Mouse (Mus musculus) hindbrain, embryonic 13.5 days (tissue): ENCODE data around the gene Ifit3b. TPM values are rescaled to one million over a fixed set of nuclear protein-coding genes. Genes with fewer than 3 reads are reported as not detected.
A peak's percentile ranks its signal among the peaks of the same experiment; 100 is the strongest.

Experiments used
- ATAC-seq: fragments of 200-750 bp; cut with Nextera tagmentation; 2 replicates; pipeline ENCODE4 v1.8.0; 2017; ENCODE audit warnings: moderate TSS enrichment; ENCODE audit not compliant: low FRiP score
- H3K27ac ChIP-seq: fragments of 300-500 bp; sonication (generic); 2 replicates; pipeline ENCODE4 v1.5.1; 2015; ENCODE audit warnings: inconsistent platforms, mild to moderate bottlenecking, moderate library complexity
- H3K27me3 ChIP-seq: fragments of 300-500 bp; sonication (generic); 2 replicates; pipeline ENCODE4 v1.6.1; 2015; ENCODE audit warnings: mild to moderate bottlenecking, inconsistent platforms
- H3K36me3 ChIP-seq: fragments of 300-500 bp; sonication (generic); 2 replicates; pipeline ENCODE4 v1.6.1; 2015; ENCODE audit warnings: mild to moderate bottlenecking, inconsistent platforms
- H3K4me1 ChIP-seq: fragments of 300-500 bp; sonication (generic); replicated peaks from 2 replicates; pipeline ENCODE4 v1.6.1; 2015; ENCODE audit warnings: inconsistent platforms
- H3K4me2 ChIP-seq: fragments of 300-500 bp; sonication (generic); 2 replicates; pipeline ENCODE4 v1.6.1; 2015; ENCODE audit warnings: inconsistent platforms, mild to moderate bottlenecking, moderate library complexity
- H3K4me3 ChIP-seq: fragments of 300-500 bp; sonication (generic); 2 replicates; pipeline ENCODE4 v1.5.1; 2015; ENCODE audit warnings: mild to moderate bottlenecking, inconsistent platforms
- H3K9ac ChIP-seq: fragments of 300-500 bp; sonication (generic); 2 replicates; pipeline ENCODE4 v1.6.1; 2015; ENCODE audit warnings: mild to moderate bottlenecking, inconsistent platforms
- H3K9me3 ChIP-seq: fragments of 300-500 bp; sonication (generic); 2 replicates; pipeline ENCODE4 v1.6.1; 2016; ENCODE audit warnings: inconsistent platforms
- WGBS: fragments of 180-500 bp; shearing (Covaris S2); methylation state at CpG from one replicate; pipeline ENCODE4 v1.1.7; 2015; 5-methylcytosine and 5-hydroxymethylcytosine counted together
- polyA plus RNA-seq: library from polyadenylated mRNA; unstranded; fragments of >200 nt; fragmentation: Nextera tagmentation; extraction: Ambion mirVana; gene quantifications from 2 replicates; pipeline ENCODE4 v1.2.1, GENCODE M21; 2015

Gene Ifit3b
- polyA plus RNA-seq, 1 experiment from 2014 or later, result 0.14 TPM

DNA sequence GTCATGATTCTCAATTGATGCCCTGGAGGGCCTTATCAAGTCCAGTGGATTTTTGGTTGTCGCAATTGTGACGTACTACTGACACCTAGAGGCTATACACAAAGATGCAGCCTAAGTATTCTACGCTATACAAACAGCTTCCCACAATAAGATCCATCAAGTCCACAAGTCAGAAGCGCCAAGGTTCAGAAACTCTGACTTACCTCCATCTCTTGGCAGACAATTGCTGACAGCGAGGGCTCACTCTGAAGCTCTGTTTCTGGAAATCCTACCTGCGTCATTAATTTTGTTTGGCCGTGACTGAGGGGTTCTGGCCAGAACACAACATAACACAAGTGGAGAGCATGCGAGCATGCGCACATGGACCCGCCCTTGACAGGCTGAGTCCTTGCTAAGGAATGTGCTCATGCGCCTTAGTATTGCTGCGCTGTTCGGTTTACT is 54.3 kb downstream of the Ifit3b start:
- Histone ChIP-seq H3K4me3 (peak overlapping the region; percentile 31), H3K4me2 (peak overlapping the region; percentile 42), H3K27me3 (no peaks in the 10 kb centered on the region), H3K9ac (no peak overlapping the region; the same call in 1 of the 2 replicates), H3K27ac (no peak overlapping the region), H3K9me3 (no peaks in the 10 kb centered on the region), H3K4me1 (no peaks in the 10 kb centered on the region), H3K36me3 (no peaks in the 10 kb centered on the region)
- WGBS, result 18% methylated on average over 13 of the region's 13 CpGs
- peak; percentile 96 for ATAC-seq

- 0 out of 2 replicates have a peak, but pooled peaks have one; percentile 38 for ATAC-seq
- no peaks in the 10 kb centered on the region for H3K36me3 ChIP-seq
- WGBS, result 60% methylated on average over 5 of the region's 5 CpGs
- no peak overlapping the region for H3K4me3 ChIP-seq
- H3K27ac ChIP-seq, result no peak overlapping the region
- no peaks in the 10 kb centered on the region for H3K4me1 ChIP-seq
- H3K4me2 ChIP-seq, result peak overlapping the region; percentile 42; the same call in 1 of the 2 replicates
- H3K27me3 ChIP-seq, result no peaks in the 10 kb centered on the region
- no peaks in the 10 kb centered on the region for H3K9me3 ChIP-seq
- H3K9ac ChIP-seq, result no peak overlapping the region; the same call in 1 of the 2 replicates
Measured at GRCm38 (mm10) chr19:34662740-34663139, 55.0 kb downstream of the Ifit3b start.

Other genes with a start within 250 kb of the Ifit3b start
- gene Ch25h, start 132.8 kb upstream of the Ifit3b start, polyA plus RNA-seq, result 0.23 and 0.87 TPM in 2 replicates
- gene Lipa, start 80.5 kb upstream of the Ifit3b start, polyA plus RNA-seq, result 23.4 and 24.4 TPM in 2 replicates
- 2.7 and 3.8 TPM in 2 replicates for gene Ifit2, start 57.3 kb upstream of the Ifit3b start, polyA plus RNA-seq
- 0.78 and 0.88 TPM in 2 replicates for gene Ifit3, start 24.4 kb upstream of the Ifit3b start, polyA plus RNA-seq
- 0.60 and 1.00 TPM in 2 replicates for gene Ifit1bl1, start 6.0 kb upstream of the Ifit3b start, polyA plus RNA-seq
- 0.22 and 0.39 TPM in 2 replicates for gene Ifit1bl2, start 32.8 kb downstream of the Ifit3b start, polyA plus RNA-seq
- gene Ifit1, start 32.9 kb downstream of the Ifit3b start, polyA plus RNA-seq, result 0.23 and 0.34 TPM in 2 replicates
- gene Slc16a12, start 139.3 kb downstream of the Ifit3b start, polyA plus RNA-seq, result 2.3 and 3.9 TPM in 2 replicates